Mouse (Mus musculus) MEL (cell line): ENCODE data around the gene Homer2. TPM values are rescaled to one million over a fixed set of nuclear protein-coding genes. Genes with fewer than 3 reads are reported as not detected.

Experiments used
- DNase-seq: peaks from one replicate; pipeline ENCODE4 v3.0.0; 2011; ENCODE audit warnings: low read depth, low spot score
- H3K27ac ChIP-seq: 2 replicates; pipeline ENCODE4 v1.5.1; 2012; ENCODE audit warnings: low read depth, mild to moderate bottlenecking, control low read depth, low read length, moderate library complexity; ENCODE audit not compliant: control insufficient read depth
- H3K27me3 ChIP-seq, 2 experiments: fragments of 150-350 bp in 1 of 2; sonication (generic) in 1 of 2; 2 replicates each; pipeline ENCODE4 v1.6.1; 2012; ENCODE audit warnings: low read length in 2 of 2, mild to moderate bottlenecking in 2 of 2, improper control_type of control experiment in 1 of 2, moderate library complexity in 1 of 2; ENCODE audit not compliant: insufficient read depth in 2 of 2, control insufficient read depth in 1 of 2
- H3K36me3 ChIP-seq, 2 experiments: 2 replicates each; pipeline ENCODE4 v1.6.1; 2012 to 2014; ENCODE audit warnings: low read length in 2 of 2, improper control_type of control experiment in 1 of 2, inconsistent platforms in 1 of 2, mild to moderate bottlenecking in 1 of 2; ENCODE audit not compliant: insufficient read depth in 2 of 2, control insufficient read depth in 1 of 2
- H3K4me1 ChIP-seq, 2 experiments: fragments of 150-350 bp in 1 of 2; sonication (generic) in 1 of 2; 2 replicates each; pipeline ENCODE4 v1.6.1; 2012; ENCODE audit warnings: low read length in 2 of 2, improper control_type of control experiment in 1 of 2, mild to moderate bottlenecking in 1 of 2; ENCODE audit not compliant: insufficient read depth in 2 of 2, control insufficient read depth in 1 of 2
- H3K4me3 ChIP-seq, 2 experiments: fragments of 150-350 bp in 1 of 2; sonication (generic) in 1 of 2; 2 replicates each; pipeline ENCODE4 v1.5.1; 2012; ENCODE audit warnings: low read depth in 2 of 2, low read length in 2 of 2, mild to moderate bottlenecking in 2 of 2, moderate library complexity in 2 of 2, control low read depth in 1 of 2, improper control_type of control experiment in 1 of 2; ENCODE audit not compliant: control insufficient read depth in 1 of 2, insufficient read depth in 1 of 2
- H3K79me2 ChIP-seq: 2 replicates; pipeline ENCODE4 v1.6.1; 2012; ENCODE audit warnings: mild to moderate bottlenecking, low read length, moderate library complexity; ENCODE audit not compliant: control insufficient read depth, poor library complexity, insufficient read depth
- H3K9ac ChIP-seq: 2 replicates; pipeline ENCODE4 v1.6.1; 2012; ENCODE audit warnings: low read depth, mild to moderate bottlenecking, control low read depth, low read length, moderate library complexity; ENCODE audit not compliant: control insufficient read depth, poor library complexity, severe bottlenecking
- H3K9me3 ChIP-seq: fragments of 150-350 bp; sonication (generic); replicated peaks from 2 replicates; pipeline ENCODE4 v1.6.1; 2012; ENCODE audit warnings: mild to moderate bottlenecking, low read length, improper control_type of control experiment, moderate library complexity; ENCODE audit not compliant: insufficient read depth
- CHD2 ChIP-seq: IDR thresholded peaks from 2 replicates; pipeline ENCODE4 v1.6.1; 2011; ENCODE audit warnings: low read length, improper control_type of control experiment
- E2F4 ChIP-seq: IDR thresholded peaks from 2 replicates; pipeline ENCODE4 v1.6.1; 2011; ENCODE audit warnings: low read depth, low read length, improper control_type of control experiment, borderline replicate concordance
- EP300 ChIP-seq, 2 experiments: IDR thresholded peaks; 2 replicates each; pipeline ENCODE4 v1.6.1; 2011; ENCODE audit warnings: improper control_type of control experiment in 2 of 2, low read length in 2 of 2, low read depth in 1 of 2, mild to moderate bottlenecking in 1 of 2
- ETS1 ChIP-seq: IDR thresholded peaks from 2 replicates; pipeline ENCODE4 v1.6.1; 2012; ENCODE audit warnings: low read depth, mild to moderate bottlenecking, inconsistent platforms, low read length, improper control_type of control experiment, moderate library complexity
- GATA1 ChIP-seq: IDR thresholded peaks from 2 replicates; pipeline ENCODE4 v1.6.1; 2011; ENCODE audit warnings: low read depth, low read length, improper control_type of control experiment
- MAZ ChIP-seq: IDR thresholded peaks from 2 replicates; pipeline ENCODE4 v1.6.1; 2012; ENCODE audit warnings: low read depth, mild to moderate bottlenecking, inconsistent platforms, low read length, improper control_type of control experiment
- MEF2A ChIP-seq: IDR thresholded peaks from 2 replicates; pipeline ENCODE4 v1.6.1; 2014; ENCODE audit warnings: low read depth, mild to moderate bottlenecking, inconsistent platforms, low read length, improper control_type of control experiment; ENCODE audit not compliant: poor library complexity, insufficient replicate concordance, severe bottlenecking; ENCODE audit errors: extremely low read depth
- MXI1 ChIP-seq: IDR thresholded peaks from 2 replicates; pipeline ENCODE4 v1.6.1; 2011; ENCODE audit warnings: mild to moderate bottlenecking, low read depth, low read length, improper control_type of control experiment
- RCOR1 ChIP-seq: IDR thresholded peaks from 2 replicates; pipeline ENCODE4 v1.6.1; 2012; ENCODE audit warnings: low read depth, mild to moderate bottlenecking, inconsistent platforms, low read length, improper control_type of control experiment
- SIN3A ChIP-seq: IDR thresholded peaks from 2 replicates; pipeline ENCODE4 v1.6.1; 2012; ENCODE audit warnings: low read length, improper control_type of control experiment, inconsistent platforms
- TCF12 ChIP-seq: IDR thresholded peaks from 2 replicates; pipeline ENCODE4 v1.6.1; 2014; ENCODE audit warnings: low read depth, mild to moderate bottlenecking, inconsistent platforms, low read length, improper control_type of control experiment, moderate library complexity
- USF1 ChIP-seq: IDR thresholded peaks from 2 replicates; pipeline ENCODE4 v1.6.1; 2014; ENCODE audit warnings: low read depth, mild to moderate bottlenecking, inconsistent platforms, low read length, improper control_type of control experiment, moderate library complexity
- ZKSCAN1 ChIP-seq: IDR thresholded peaks from 2 replicates; pipeline ENCODE4 v1.6.1; 2012; ENCODE audit warnings: low read depth, mild to moderate bottlenecking, inconsistent platforms, low read length, improper control_type of control experiment, moderate library complexity
- polyA plus RNA-seq, 2 experiments: library from polyadenylated mRNA; stranded (reverse) in 1 of 2; unstranded in 1 of 2; fragments of >175 nt in 1 of 2; fragments of >200 nt in 1 of 2; gene quantifications; 2 replicates each; pipeline versions ENCODE4 v1.2.1 to v1.2.4; 2012; ENCODE audit warnings: low replicate concordance in 2 of 2, low read depth in 1 of 2; ENCODE audit not compliant: insufficient read length in 2 of 2, insufficient read depth in 1 of 2, missing spikeins in 1 of 2
- total RNA-seq: library from RNA; depleted of rRNA; stranded (reverse); fragments of 300-350 nt; gene quantifications from 2 replicates; pipeline ENCODE4 v1.2.3, GENCODE M21; 2012

Gene Homer2
- total and polyA plus RNA-seq, 3 experiments: 18.4 to 39.0 TPM; not detected in 1

DNA sequence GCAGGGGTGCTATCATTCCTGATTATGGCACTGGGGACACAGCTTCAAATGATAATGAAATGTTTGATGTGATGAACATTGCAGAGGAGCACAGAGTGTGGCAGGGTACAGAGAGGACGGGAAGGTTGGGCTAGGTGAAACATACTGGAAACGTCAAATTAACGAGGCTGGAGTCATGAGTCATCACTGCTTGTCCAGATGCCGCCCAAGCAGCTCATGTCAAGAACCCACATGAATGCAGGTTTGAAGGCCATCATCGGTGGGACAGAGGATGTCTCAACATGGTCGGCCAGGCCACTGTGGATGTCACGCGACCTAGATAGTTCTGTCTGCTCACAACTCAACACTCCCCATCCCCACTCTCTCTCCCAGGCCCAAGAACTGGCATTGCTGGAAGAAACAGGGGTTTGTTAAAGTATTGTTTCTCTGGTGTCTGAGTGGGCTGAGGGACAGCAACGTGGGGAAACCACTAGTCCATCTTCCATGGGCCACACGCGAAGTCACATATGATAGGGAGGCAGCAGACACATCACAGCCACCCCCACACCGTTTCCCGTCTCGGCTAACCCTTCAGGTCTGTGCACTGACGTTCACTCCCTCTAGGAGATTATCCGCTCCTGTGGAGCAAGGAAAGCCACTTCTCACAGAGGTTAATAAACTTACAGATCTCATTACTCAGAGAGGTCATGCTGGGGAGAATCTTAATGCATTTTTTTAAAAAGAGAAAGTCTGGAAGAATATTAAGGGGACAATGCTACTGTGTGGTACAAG is 11.4 kb downstream of the Homer2 start:
- no peak for TF ChIP-seq RCOR1
- no peak for TF ChIP-seq TCF12
- no peak for TF ChIP-seq ZKSCAN1
- TF ChIP-seq GATA1: no peak
- no peak for DNase-seq
- Histone ChIP-seq H3K9me3 (no peaks in the 10 kb centered on the region), H3K79me2 (peaks cover 1% of the 10 kb centered on the region; the same call in 1 of the 2 replicates), H3K4me3 (no peak overlapping the region), H3K27me3 (no peaks in the 10 kb centered on the region), H3K4me1 (peaks cover under 1 to 3% of the 10 kb centered on the region in 2 experiments; a peak in 3 of 4 replicates), H3K27ac (no peak overlapping the region), H3K36me3 (peaks cover 0 to 2% of the 10 kb centered on the region in 2 experiments; a peak in 1 of 4 replicates), H3K9ac (no peak overlapping the region)

DNA sequence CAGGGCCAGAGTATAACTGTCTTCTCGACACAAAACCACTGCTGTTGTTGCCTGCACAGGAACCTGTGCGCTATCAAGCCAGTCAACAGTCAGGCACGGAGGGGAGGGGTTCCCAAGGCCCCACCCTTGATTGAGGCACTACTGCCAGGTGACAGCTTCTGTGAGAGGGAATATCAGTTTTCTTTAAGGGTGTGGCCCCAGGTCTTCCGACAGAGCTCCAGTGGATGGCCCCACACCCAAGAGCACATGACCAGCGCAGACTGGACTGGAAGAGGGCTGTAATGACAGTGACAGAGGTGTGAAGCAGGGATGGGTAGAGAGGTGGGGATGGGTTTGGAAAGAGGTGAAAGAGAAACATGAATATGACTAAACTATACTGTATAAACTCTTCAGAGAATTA is 16.3 kb downstream of the Homer2 start:
- Histone ChIP-seq H3K36me3 (peaks cover 0 to 12% of the 10 kb centered on the region in 2 experiments; a peak in 2 of 4 replicates), H3K79me2 (no peaks in the 10 kb centered on the region), H3K27ac (no peak overlapping the region), H3K27me3 (no peaks in the 10 kb centered on the region), H3K9me3 (no peaks in the 10 kb centered on the region), H3K4me1 (peaks cover 6 to 11% of the 10 kb centered on the region in 2 experiments), H3K4me3 (no peak overlapping the region), H3K9ac (no peak overlapping the region)
- DNase-seq: peak; percentile 70
- TF ChIP-seq CHD2: no peak
- peak; percentile 19; the same call in 1 of the 2 replicates for TF ChIP-seq SIN3A
- TF ChIP-seq TCF12: 0 out of 2 replicates have a peak, but pooled peaks have one; percentile 13
- TF ChIP-seq MAZ: peak; percentile 28; the same call in 1 of the 2 replicates
- peak; percentile 57 for TF ChIP-seq USF1
- 0 out of 2 replicates have a peak, but pooled peaks have one; percentile 15 for TF ChIP-seq RCOR1
- TF ChIP-seq MEF2A: no peak
- no peak for TF ChIP-seq E2F4
- TF ChIP-seq ZKSCAN1: no peak
- peak; percentile 36; the same call in 1 of the 2 replicates for TF ChIP-seq MXI1
- peak in 1 of 2 experiments; percentile 29; a peak in 2 of 4 replicates for TF ChIP-seq EP300 (IDR thresholded peaks at IDR 0.05; ENCODE audit: low read depth in 1 of 2, low read length in 2 of 2)
- TF ChIP-seq ETS1: 0 out of 2 replicates have a peak, but pooled peaks have one; percentile 21
